Mouse (Mus musculus): ENCODE measurements around the gene Plekho2. TPM values are rescaled to one million over a fixed set of nuclear protein-coding genes. Genes with fewer than 3 reads are reported as not detected.

Plekho2 gene
- total and polyA plus RNA-seq, 3 experiments = 7.6 to 12.9 TPM; not detected in 1

DNA sequence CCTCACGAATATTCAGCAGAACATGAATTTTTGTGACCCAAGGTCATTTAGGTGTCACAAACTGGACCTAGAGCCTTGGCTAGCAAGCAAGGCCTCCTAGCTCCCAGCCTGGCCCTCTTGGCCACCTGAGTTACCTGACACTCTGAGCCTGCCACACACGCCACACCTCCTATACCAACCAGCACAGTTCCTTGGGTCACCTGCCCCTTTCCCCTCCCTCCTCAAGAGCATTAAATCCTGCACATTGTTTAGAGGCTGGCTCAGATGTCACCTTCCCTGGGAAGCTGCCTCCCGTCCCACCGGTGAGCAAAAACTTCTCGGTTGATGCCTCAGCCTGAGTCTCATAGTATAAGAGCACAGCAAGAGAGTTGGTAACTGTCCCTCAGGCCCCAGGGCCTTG is 48.6 kb downstream of the Plekho2 start:
- Histone ChIP-seq H3K4me1 (ENCODE audit: control insufficient read depth in 1 of 2, insufficient read depth in 2 of 2, low read length in 2 of 2) (peaks cover 3 to 32% of the 10 kb centered on the region in 2 experiments), H3K27ac (ENCODE audit: control insufficient read depth, low read depth, low read length) (no peak overlapping the region), H3K9ac (ENCODE audit: control insufficient read depth, low read depth, low read length, poor library complexity, severe bottlenecking) (no peak overlapping the region), H3K79me2 (ENCODE audit: control insufficient read depth, insufficient read depth, low read length, poor library complexity) (no peaks in the 10 kb centered on the region), H3K9me3 (replicated peaks; ENCODE audit: insufficient read depth, low read length) (no peaks in the 10 kb centered on the region), H3K4me3 (ENCODE audit: control insufficient read depth in 1 of 2, insufficient read depth in 1 of 2, low read depth in 2 of 2, low read length in 2 of 2) (no peak overlapping the region), H3K36me3 (ENCODE audit: control insufficient read depth in 1 of 2, insufficient read depth in 2 of 2, low read length in 2 of 2) (peaks cover 0 to 3% of the 10 kb centered on the region in 2 experiments; a peak in 2 of 4 replicates), H3K27me3 (ENCODE audit: control insufficient read depth in 1 of 2, insufficient read depth in 2 of 2, low read length in 2 of 2) (no peaks in the 10 kb centered on the region)
- DNase-seq (ENCODE audit: low read depth, low spot score) = no peak
- TF ChIP-seq TBP (IDR thresholded peaks at IDR 0.05; ENCODE audit: low read depth, low read length) = no peak
- TF ChIP-seq KAT2A (conservative IDR thresholded peaks at IDR 0.05; ENCODE audit: low read depth, low read length) = no peak
- TF ChIP-seq ETS1 (IDR thresholded peaks at IDR 0.05; ENCODE audit: low read depth, low read length) = no peak
- TF ChIP-seq MYC (IDR thresholded peaks at IDR 0.05; ENCODE audit: low read depth, low read length) = no peak
- no peak for TF ChIP-seq MAFK (IDR thresholded peaks at IDR 0.05; ENCODE audit: borderline replicate concordance, low read depth, low read length)
- no peak for TF ChIP-seq GATA1 (IDR thresholded peaks at IDR 0.05; ENCODE audit: low read depth, low read length)
- TF ChIP-seq POLR2AphosphoS5 (IDR thresholded peaks at IDR 0.05; ENCODE audit: borderline replicate concordance, low read depth, low read length) = no peak
- TF ChIP-seq ZKSCAN1 (IDR thresholded peaks at IDR 0.05; ENCODE audit: low read depth, low read length) = no peak
- TF ChIP-seq ZC3H11A (IDR thresholded peaks at IDR 0.05; ENCODE audit: low read depth, low read length) = no peak
- TF ChIP-seq MYB (IDR thresholded peaks at IDR 0.05; ENCODE audit: low read depth, low read length) = no peak
- no peak for TF ChIP-seq ZNF384 (IDR thresholded peaks at IDR 0.05; ENCODE audit: low read depth, low read length)
- TF ChIP-seq MEF2A (IDR thresholded peaks at IDR 0.05; ENCODE audit: extremely low read depth, insufficient replicate concordance, low read depth, low read length, poor library complexity, severe bottlenecking) = no peak
- no peak for TF ChIP-seq HCFC1 (IDR thresholded peaks at IDR 0.05; ENCODE audit: low read depth, low read length)
- no peak for TF ChIP-seq JUND (IDR thresholded peaks at IDR 0.05; ENCODE audit: low read depth, low read length)
- TF ChIP-seq CHD1 (IDR thresholded peaks at IDR 0.05; ENCODE audit: low read depth, low read length) = no peak
- TF ChIP-seq USF2 (IDR thresholded peaks at IDR 0.05; ENCODE audit: borderline replicate concordance in 1 of 2, insufficient read depth in 1 of 2, low read depth in 1 of 2, low read length in 2 of 2) = no peak
- TF ChIP-seq CHD2 (IDR thresholded peaks at IDR 0.05; ENCODE audit: low read length) = no peak

DNA sequence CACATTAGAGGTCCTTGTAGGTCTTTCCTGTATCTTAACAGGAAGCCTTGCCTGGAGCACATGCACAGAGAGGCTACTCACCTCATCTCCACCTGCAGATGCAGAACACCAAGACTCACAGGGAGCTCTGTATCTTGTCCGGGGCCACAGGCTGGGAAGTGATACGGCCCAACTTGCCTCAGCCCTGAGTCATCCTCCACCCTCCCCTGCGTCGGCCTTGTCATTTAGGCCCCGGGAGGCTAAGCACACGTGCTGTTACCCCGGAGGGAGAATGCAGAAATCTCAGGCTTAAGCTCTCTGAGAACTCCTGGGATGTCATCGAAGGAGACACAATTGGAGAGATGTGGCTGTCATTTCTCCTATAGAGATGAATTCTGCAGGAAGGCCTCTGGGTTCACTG is 50.2 kb downstream of the Plekho2 start:
- H3K4me3 ChIP-seq (ENCODE audit: control insufficient read depth in 1 of 2, insufficient read depth in 1 of 2, low read depth in 2 of 2, low read length in 2 of 2) = no peak overlapping the region
- H3K9ac ChIP-seq (ENCODE audit: control insufficient read depth, low read depth, low read length, poor library complexity, severe bottlenecking) = no peak overlapping the region
- peaks cover 0 to 19% of the 10 kb centered on the region in 2 experiments; a peak in 3 of 4 replicates for H3K4me1 ChIP-seq (ENCODE audit: control insufficient read depth in 1 of 2, insufficient read depth in 2 of 2, low read length in 2 of 2)

More for the DNA sequence above, 50.2 kb downstream of the Plekho2 start:
- Histone ChIP-seq H3K27ac (ENCODE audit: control insufficient read depth, low read depth, low read length) (no peak overlapping the region), H3K27me3 (ENCODE audit: control insufficient read depth in 1 of 2, insufficient read depth in 2 of 2, low read length in 2 of 2) (no peaks in the 10 kb centered on the region), H3K9me3 (replicated peaks; ENCODE audit: insufficient read depth, low read length) (no peaks in the 10 kb centered on the region), H3K36me3 (ENCODE audit: control insufficient read depth in 1 of 2, insufficient read depth in 2 of 2, low read length in 2 of 2) (peaks cover 0 to 3% of the 10 kb centered on the region in 2 experiments; a peak in 2 of 4 replicates), H3K79me2 (ENCODE audit: control insufficient read depth, insufficient read depth, low read length, poor library complexity) (no peaks in the 10 kb centered on the region)
- peak; percentile 64 for DNase-seq (ENCODE audit: low read depth, low spot score)
- TF ChIP-seq EP300 (IDR thresholded peaks at IDR 0.05; ENCODE audit: low read depth in 1 of 2, low read length in 2 of 2) (peak; percentile 11 to 23; a peak in 1 of 4 replicates), MXI1 (IDR thresholded peaks at IDR 0.05; ENCODE audit: low read depth, low read length) (peak; percentile 71), JUND (IDR thresholded peaks at IDR 0.05; ENCODE audit: low read depth, low read length) (peak; percentile 59; the same call in 1 of the 2 replicates), TBP (IDR thresholded peaks at IDR 0.05; ENCODE audit: low read depth, low read length) (peak; percentile 62), UBTF (IDR thresholded peaks at IDR 0.05; ENCODE audit: borderline replicate concordance, insufficient read depth, low read depth, low read length) (no peak), MAX (IDR thresholded peaks at IDR 0.05; ENCODE audit: low read length) (peak; percentile 56), MYC (IDR thresholded peaks at IDR 0.05; ENCODE audit: low read depth, low read length) (0 out of 2 replicates have a peak, but pooled peaks have one; percentile 47), POLR2A (IDR thresholded peaks at IDR 0.05; ENCODE audit: control insufficient read depth in 1 of 2, insufficient read depth in 1 of 2, low read depth in 1 of 2, low read length in 2 of 2, poor library complexity in 1 of 2) (no peak)

Measured in MEL (cell line).